Mouse (Mus musculus) limb, embryonic 12.5 days (tissue): ENCODE measurements at regions not wholly inside any gene's neighbourhood (a gene's known extent, or its start where the extent isn't known, plus 50 kb on each side); places are given as distances from the start of the nearest gene placed in this dataset.

Experiments
- ATAC-seq: fragments of 200-750 bp; cut with Nextera tagmentation; 2 replicates; pipeline ENCODE4 v1.8.0; 2017; ENCODE audit warnings: low read depth, moderate TSS enrichment; ENCODE audit not compliant: insufficient number of reproducible peaks, insufficient read depth, low FRiP score, low TSS enrichment
- H3K27ac ChIP-seq: fragments of 300-500 bp; sonication (generic); 2 replicates; pipeline ENCODE4 v1.5.1; 2016; ENCODE audit warnings: mild to moderate bottlenecking, moderate library complexity
- H3K27me3 ChIP-seq: fragments of 300-500 bp; sonication (generic); 2 replicates; pipeline ENCODE4 v1.6.1; 2016; ENCODE audit warnings: mild to moderate bottlenecking, moderate library complexity
- H3K36me3 ChIP-seq: fragments of 300-500 bp; sonication (generic); 2 replicates; pipeline ENCODE4 v1.6.1; 2016; ENCODE audit warnings: mild to moderate bottlenecking, moderate library complexity
- H3K4me1 ChIP-seq: fragments of 300-500 bp; sonication (generic); replicated peaks from 2 replicates; pipeline ENCODE4 v1.6.1; 2016
- H3K4me2 ChIP-seq: fragments of 300-500 bp; sonication (generic); 2 replicates; pipeline ENCODE4 v1.6.1; 2016; ENCODE audit warnings: mild to moderate bottlenecking, moderate library complexity
- H3K4me3 ChIP-seq: fragments of 300-500 bp; sonication (generic); replicated peaks from 2 replicates; pipeline ENCODE4 v1.5.1; 2016; ENCODE audit warnings: mild to moderate bottlenecking
- H3K9ac ChIP-seq: fragments of 300-500 bp; sonication (generic); replicated peaks from 2 replicates; pipeline ENCODE4 v1.6.1; 2016; ENCODE audit warnings: mild to moderate bottlenecking, moderate library complexity
- H3K9me3 ChIP-seq: fragments of 300-500 bp; sonication (generic); 2 replicates; pipeline ENCODE4 v1.6.1; 2016; ENCODE audit warnings: mild to moderate bottlenecking, moderate library complexity
- WGBS: fragments of 180-500 bp; shearing (Covaris S2); methylation state at CpG from one replicate; pipeline ENCODE4 v1.1.7; 2016; 5-methylcytosine and 5-hydroxymethylcytosine counted together

DNA sequence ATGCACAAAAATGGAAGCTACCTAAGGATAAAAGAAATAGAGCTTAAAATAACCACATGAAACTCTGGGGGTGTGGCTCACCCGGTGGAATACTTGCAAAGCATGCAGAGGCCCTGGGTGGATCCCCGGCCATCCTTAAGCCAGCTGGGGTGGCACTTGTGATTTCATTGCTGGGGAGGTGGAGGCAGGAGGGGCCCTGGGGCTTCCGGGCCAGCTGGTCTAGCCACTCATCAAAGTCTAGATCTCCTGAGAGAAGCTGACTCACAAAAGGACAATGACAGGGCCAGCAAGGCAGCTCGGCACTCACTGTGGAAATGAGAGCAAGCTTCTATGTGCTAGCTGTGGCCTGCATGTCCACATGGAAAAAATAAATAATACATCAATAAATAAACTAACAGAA, 363.4 kb downstream of the H2al1j start:
- ATAC-seq = no peak; the same call in 1 of the 2 replicates
- Histone ChIP-seq H3K4me3 (no peak overlapping the region), H3K9ac (no peak overlapping the region), H3K4me1 (peaks cover 18% of the 10 kb centered on the region), H3K36me3 (no peaks in the 10 kb centered on the region), H3K27me3 (peaks cover 20% of the 10 kb centered on the region), H3K9me3 (no peaks in the 10 kb centered on the region), H3K4me2 (no peak overlapping the region), H3K27ac (no peak overlapping the region)
- WGBS = 68% methylated on average over 4 of the region's 4 CpGs

DNA sequence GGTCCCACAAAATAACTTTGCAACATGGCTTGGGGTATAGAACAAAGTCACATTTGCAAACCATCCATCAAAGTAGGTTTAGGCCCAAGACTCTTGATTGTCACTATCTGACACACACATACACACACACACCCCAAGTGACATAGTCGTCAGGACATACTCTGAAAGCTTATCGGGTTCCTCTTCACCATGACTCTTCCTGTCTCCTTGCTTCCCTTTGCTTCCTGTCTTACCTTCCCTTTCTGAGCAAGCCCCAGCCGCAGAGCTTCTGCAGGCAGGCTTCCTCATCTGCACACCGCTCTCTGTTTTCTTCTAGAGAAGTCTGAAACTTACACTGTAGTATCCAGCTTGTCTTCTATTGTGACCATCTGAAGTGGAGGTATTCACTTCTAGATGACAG, 368.9 kb downstream of the H2al1j start:
- Histone ChIP-seq H3K4me2 (no peak overlapping the region), H3K27ac (no peak overlapping the region), H3K27me3 (peaks cover 28% of the 10 kb centered on the region), H3K9me3 (no peaks in the 10 kb centered on the region), H3K9ac (no peak overlapping the region), H3K4me1 (peaks cover 7% of the 10 kb centered on the region; the same call in 1 of the 2 replicates), H3K36me3 (no peaks in the 10 kb centered on the region), H3K4me3 (no peak overlapping the region)
- no peak for ATAC-seq
- 92% methylated on average over 4 of the region's 4 CpGs for WGBS

DNA sequence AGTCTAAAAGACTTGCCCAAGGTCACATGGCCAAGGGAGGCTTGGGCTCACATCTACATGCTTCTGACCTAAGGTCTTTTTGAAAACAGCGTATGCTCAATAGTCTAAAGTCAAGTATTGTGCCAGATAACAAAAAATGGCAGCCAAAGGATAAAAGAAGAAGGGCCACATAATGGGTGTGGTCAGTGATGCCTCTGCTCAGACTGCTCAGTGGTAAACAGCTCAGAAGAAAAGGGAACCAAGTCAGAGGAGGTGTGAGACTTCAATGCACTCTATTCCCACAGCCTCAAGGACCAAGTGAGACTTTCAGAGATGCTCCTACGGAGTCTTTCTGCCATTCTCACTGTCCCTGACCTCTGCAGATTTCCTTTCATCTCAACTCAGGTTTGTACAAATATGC, 373.5 kb downstream of the H2al1j start:
- no peaks in the 10 kb centered on the region for H3K9me3 ChIP-seq
- H3K4me3 ChIP-seq = no peak overlapping the region
- 86% methylated on average over 2 of the region's 2 CpGs for WGBS
- no peak for ATAC-seq
- no peak overlapping the region for H3K4me2 ChIP-seq
- H3K9ac ChIP-seq = no peak overlapping the region
- H3K27ac ChIP-seq = no peak overlapping the region
- peaks cover 5% of the 10 kb centered on the region; the same call in 1 of the 2 replicates for H3K4me1 ChIP-seq
- peaks cover 26% of the 10 kb centered on the region for H3K27me3 ChIP-seq
- no peaks in the 10 kb centered on the region for H3K36me3 ChIP-seq

DNA sequence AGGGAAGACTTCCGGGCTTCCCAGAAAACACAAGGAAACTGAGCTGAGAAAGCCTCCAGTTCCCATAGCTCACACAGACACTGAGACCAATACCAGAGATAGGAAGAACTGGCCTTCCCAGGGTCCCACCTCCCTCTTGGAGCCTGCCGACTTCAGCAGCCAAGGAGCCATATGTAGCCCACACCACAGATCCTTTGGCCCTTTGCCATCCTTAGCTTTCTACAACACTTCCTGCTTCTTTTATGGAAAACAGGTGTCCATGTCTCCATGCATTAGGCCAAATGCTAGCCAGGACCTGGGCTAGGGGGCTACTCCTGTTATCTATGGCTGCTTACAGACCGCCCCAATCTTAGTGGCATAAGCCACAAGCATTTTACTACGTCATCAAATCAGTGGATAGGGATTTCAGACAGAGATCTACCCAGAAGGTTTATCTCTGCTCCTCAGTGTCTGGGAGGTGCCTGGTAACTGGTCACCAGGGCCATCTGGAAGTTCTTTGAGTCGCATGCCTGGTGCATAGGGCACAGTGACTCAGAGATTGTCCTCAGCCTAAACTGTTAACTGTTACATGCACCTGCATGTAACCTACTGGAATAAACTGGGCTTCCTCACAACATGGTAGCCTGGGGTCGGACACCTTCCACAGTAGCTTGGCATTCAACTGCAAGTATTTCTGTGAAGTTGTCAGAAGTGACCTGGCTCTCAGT, 378.4 kb downstream of the H2al1j start:
- Histone ChIP-seq H3K9me3 (no peaks in the 10 kb centered on the region), H3K36me3 (no peaks in the 10 kb centered on the region), H3K27ac (no peak overlapping the region), H3K27me3 (peaks cover 53% of the 10 kb centered on the region), H3K4me1 (peaks cover 32% of the 10 kb centered on the region), H3K4me2 (no peak overlapping the region), H3K4me3 (no peak overlapping the region), H3K9ac (no peak overlapping the region)
- 60% methylated on average over 6 of the region's 6 CpGs for whole genome bisulfite sequencing
- no peak for ATAC-seq

- Histone ChIP-seq H3K36me3 (no peaks in the 10 kb centered on the region), H3K27me3 (peaks cover 60% of the 10 kb centered on the region), H3K9me3 (no peaks in the 10 kb centered on the region), H3K4me2 (no peak overlapping the region), H3K27ac (no peak overlapping the region), H3K4me1 (peaks cover 32% of the 10 kb centered on the region), H3K4me3 (no peak overlapping the region), H3K9ac (no peak overlapping the region)
- 34% methylated on average over 6 of the region's 6 CpGs for WGBS
- no peak for ATAC-seq
Measured at GRCm38 (mm10) chrX:11707330-11707729, 379.7 kb downstream of the H2al1j start.

DNA sequence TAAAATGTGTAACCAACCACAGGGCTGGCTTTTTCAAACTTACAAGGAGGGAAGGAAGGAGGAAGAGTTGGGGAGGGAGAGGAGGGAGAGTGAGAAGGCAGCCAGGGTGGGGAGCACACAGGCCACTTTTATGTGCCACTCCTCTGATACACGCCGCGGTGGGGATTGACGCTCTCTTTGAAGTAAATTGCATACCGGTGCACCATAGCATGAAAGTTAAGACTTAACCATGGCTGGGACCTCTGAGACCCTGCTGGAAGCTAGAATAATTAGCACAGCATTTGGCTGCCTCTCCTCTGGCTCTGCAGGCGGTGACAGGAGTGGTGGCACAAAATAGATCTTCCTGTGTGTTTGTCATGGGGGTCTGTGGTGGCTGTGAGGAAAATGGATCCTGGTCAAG, 380.7 kb downstream of the H2al1j start:
- Histone ChIP-seq H3K4me3 (no peak overlapping the region), H3K9me3 (no peaks in the 10 kb centered on the region), H3K9ac (no peak overlapping the region), H3K36me3 (no peaks in the 10 kb centered on the region), H3K27me3 (peaks cover 61% of the 10 kb centered on the region), H3K27ac (no peak overlapping the region), H3K4me2 (no peak overlapping the region), H3K4me1 (peaks cover 32% of the 10 kb centered on the region)
- 22% methylated on average over 6 of the region's 6 CpGs for WGBS
- ATAC-seq = no peak

DNA sequence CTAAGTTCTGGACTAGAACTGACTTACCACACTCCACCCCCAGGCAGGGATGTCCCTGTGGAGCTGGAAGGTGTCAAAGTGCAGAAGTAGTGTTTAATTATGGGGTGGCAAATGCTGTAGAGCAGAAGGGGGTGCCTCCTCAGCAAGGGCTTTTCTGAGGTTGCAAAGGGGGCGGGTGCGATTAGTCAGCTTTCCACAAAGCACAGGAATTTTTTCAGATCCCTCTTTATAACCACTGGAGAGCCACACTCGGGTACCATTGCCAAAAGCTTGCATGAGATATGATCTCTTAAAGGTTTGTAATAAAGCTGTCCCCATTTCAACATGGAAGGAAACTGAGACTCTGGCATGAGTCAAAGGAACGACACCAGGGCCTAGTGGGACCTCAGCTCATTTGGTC, 381.7 kb downstream of the H2al1j start:
- Histone ChIP-seq H3K4me3 (no peak overlapping the region), H3K9ac (no peak overlapping the region), H3K36me3 (no peaks in the 10 kb centered on the region), H3K27ac (no peak overlapping the region), H3K9me3 (no peaks in the 10 kb centered on the region), H3K27me3 (peaks cover 60% of the 10 kb centered on the region), H3K4me2 (no peak overlapping the region), H3K4me1 (peaks cover 32% of the 10 kb centered on the region)
- ATAC-seq = no peak
- WGBS = 53% methylated on average over 4 of the region's 4 CpGs

DNA sequence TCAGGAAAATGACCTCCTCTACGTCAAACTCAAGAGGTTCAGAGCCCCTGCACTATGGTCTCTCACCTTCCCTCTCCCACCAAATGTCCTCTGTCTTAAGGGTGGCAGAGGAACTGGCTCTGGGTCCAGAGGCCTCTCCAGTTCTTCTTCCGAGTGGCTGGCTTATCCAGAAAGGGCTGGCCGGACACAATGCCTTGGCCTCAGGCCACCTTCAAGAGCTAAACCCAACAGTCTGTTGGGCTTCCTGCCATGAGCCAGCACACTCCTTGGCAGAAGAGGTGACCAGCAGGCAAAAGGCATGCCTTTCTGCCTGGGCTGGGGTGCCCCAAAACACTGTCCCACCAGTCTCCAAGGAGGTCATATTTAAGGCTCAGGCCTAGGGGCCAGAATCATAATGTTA, 385.8 kb downstream of the H2al1j start:
- H3K36me3 ChIP-seq = no peaks in the 10 kb centered on the region
- H3K9ac ChIP-seq = no peak overlapping the region
- H3K27me3 ChIP-seq = peaks cover 48% of the 10 kb centered on the region
- ATAC-seq = no peak
- WGBS = 88% methylated on average over 3 of the region's 3 CpGs
- H3K9me3 ChIP-seq = no peaks in the 10 kb centered on the region
- no peak overlapping the region for H3K27ac ChIP-seq
- no peak overlapping the region for H3K4me3 ChIP-seq
- H3K4me1 ChIP-seq = peaks cover 9% of the 10 kb centered on the region; the same call in 1 of the 2 replicates
- no peak overlapping the region for H3K4me2 ChIP-seq

- no peak overlapping the region for H3K4me3 ChIP-seq
- no peaks in the 10 kb centered on the region for H3K9me3 ChIP-seq
- ATAC-seq = no peak
- 68% methylated on average over 8 of the region's 8 CpGs for WGBS
- H3K36me3 ChIP-seq = no peaks in the 10 kb centered on the region
- H3K9ac ChIP-seq = no peak overlapping the region
- no peak overlapping the region for H3K4me2 ChIP-seq
- H3K27ac ChIP-seq = no peak overlapping the region
- peaks cover 20% of the 10 kb centered on the region for H3K27me3 ChIP-seq
- H3K4me1 ChIP-seq = no peaks in the 10 kb centered on the region
Measured at GRCm38 (mm10) chrX:11716773-11717172, 389.2 kb downstream of the H2al1j start.

- Histone ChIP-seq H3K36me3 (no peaks in the 10 kb centered on the region), H3K27ac (no peak overlapping the region), H3K27me3 (peaks cover 14% of the 10 kb centered on the region), H3K4me1 (peaks cover 5% of the 10 kb centered on the region; the same call in 1 of the 2 replicates), H3K9ac (no peak overlapping the region), H3K4me3 (no peak overlapping the region), H3K9me3 (no peaks in the 10 kb centered on the region), H3K4me2 (no peak overlapping the region)
- WGBS = 77% methylated on average over 2 of the region's 2 CpGs
- ATAC-seq = no peak
Measured at GRCm38 (mm10) chrX:11718778-11719177, 391.2 kb downstream of the H2al1j start.

DNA sequence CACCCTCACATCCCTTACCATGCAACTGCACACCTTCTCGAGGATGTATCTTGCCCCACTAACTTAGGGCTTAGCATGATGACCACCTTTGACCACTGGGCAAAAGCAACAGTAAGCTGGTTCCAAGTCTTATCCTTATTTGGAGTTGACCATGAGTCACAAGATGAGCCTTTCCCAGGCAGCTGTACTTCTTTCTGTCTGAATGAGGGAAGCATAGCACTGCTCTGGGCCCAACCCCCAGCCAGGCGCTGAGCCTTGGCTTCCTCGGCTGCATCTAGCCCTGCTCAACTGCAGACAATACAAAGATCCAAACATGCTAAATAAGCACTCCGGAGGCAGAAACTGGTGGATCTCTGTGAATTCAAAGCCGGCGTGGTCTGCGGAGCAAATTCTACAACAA, 392.9 kb downstream of the H2al1j start:
- Histone ChIP-seq H3K9me3 (no peaks in the 10 kb centered on the region), H3K9ac (no peak overlapping the region), H3K27me3 (peaks cover 17% of the 10 kb centered on the region), H3K27ac (no peak overlapping the region), H3K4me3 (no peak overlapping the region), H3K4me2 (no peak overlapping the region), H3K4me1 (peaks cover 5% of the 10 kb centered on the region; the same call in 1 of the 2 replicates), H3K36me3 (no peaks in the 10 kb centered on the region)
- 87% methylated on average over 7 of the region's 7 CpGs for WGBS
- ATAC-seq = no peak

- H3K4me1 ChIP-seq = peaks cover 5% of the 10 kb centered on the region
- no peak overlapping the region for H3K4me2 ChIP-seq
- no peak for ATAC-seq
- no peaks in the 10 kb centered on the region for H3K9me3 ChIP-seq
- no peak overlapping the region for H3K4me3 ChIP-seq
- peaks cover 24% of the 10 kb centered on the region for H3K27me3 ChIP-seq
- H3K27ac ChIP-seq = no peak overlapping the region
- H3K36me3 ChIP-seq = no peaks in the 10 kb centered on the region
- no peak overlapping the region for H3K9ac ChIP-seq
- 54% methylated on average over 4 of the region's 4 CpGs for WGBS
Measured at GRCm38 (mm10) chrX:11722730-11723129, 395.1 kb downstream of the H2al1j start.
